In genomic region chr6:6298867-6299852, GRCm38 (mm10) we compare ENCODE assay signal across 12 mouse cellular contexts.
A peak's percentile ranks its signal among the peaks of the same experiment; 100 is the strongest.
DNase-seq lines count a peak whose midpoint lies in the region; ATAC-seq and TF ChIP-seq lines count a peak whose summit lies in the region.
"Had no signal": no experiment of that assay in that cellular context is flagged by ENCODE, and none has a peak within 500 bp of the region (broad histone marks: within the 10 kb centered on the region; RNA-seq: fewer than 3 reads in every experiment).

No protein-coding gene starts in this region.

- no peaks in the 10 kb centered on the region for H3K9me3 ChIP-seq in hindbrain, embryonic 15.5 days
- H3K9me3 ChIP-seq in hindbrain, embryonic 11.5 days (ENCODE audit: control insufficient read depth, low read length): no peaks in the 10 kb centered on the region
- no peaks in the 10 kb centered on the region for H3K9me3 ChIP-seq in heart, embryonic 13.5 days
- H3K9me3 ChIP-seq: embryonic facial prominence, embryonic 13.5 days; neural tube, embryonic 13.5 days had no signal

- no peak overlapping the region for H3K9ac ChIP-seq in hindbrain, embryonic 15.5 days
- no peak overlapping the region for H3K9ac ChIP-seq in hindbrain, embryonic 11.5 days (ENCODE audit: low read depth, low read length)
- 0 out of 2 replicates have a peak overlapping the region, but pooled peaks have one; percentile 0 for H3K9ac ChIP-seq in heart, embryonic 13.5 days
- H3K9ac ChIP-seq: embryonic facial prominence, embryonic 13.5 days; neural tube, embryonic 13.5 days had no signal

- no peak for DNase-seq in hindbrain, embryonic 11.5 days (ENCODE audit: low spot score)
- DNase-seq in brain, embryonic 14.5 days (ENCODE audit: low read depth): peak; percentile 28
- peak; percentile 24 for DNase-seq in lung, postnatal 25 days (ENCODE audit: low spot score)
- no peak for DNase-seq in left cerebral cortex, adult 11 months (ENCODE audit: low spot score)
- no peak for DNase-seq in frontal cortex, postnatal 25 days (ENCODE audit: low spot score in 2 of 2)
- no peak for DNase-seq in spleen, adult 12 weeks (ENCODE audit: low spot score)
- DNase-seq: liver had no signal

- H3K4me1 ChIP-seq in hindbrain, embryonic 15.5 days (replicated peaks): no peaks in the 10 kb centered on the region
- H3K4me1 ChIP-seq in hindbrain, embryonic 11.5 days (replicated peaks; ENCODE audit: control insufficient read depth, insufficient read depth, low read length): no peaks in the 10 kb centered on the region
- H3K4me1 ChIP-seq in heart, embryonic 13.5 days: peaks cover 28% of the 10 kb centered on the region
- H3K4me1 ChIP-seq: neural tube, embryonic 13.5 days had no signal

- 58% methylated on average over 14 of the region's 14 CpGs for WGBS in hindbrain, embryonic 15.5 days
- WGBS in hindbrain, embryonic 11.5 days: 69% methylated on average over 14 of the region's 14 CpGs
- 23% methylated on average over 14 of the region's 14 CpGs for WGBS in heart, embryonic 13.5 days

- ATAC-seq in hindbrain, embryonic 15.5 days (ENCODE audit: low FRiP score, low read depth): peak; percentile 19; the same call in 1 of the 2 replicates
- ATAC-seq in hindbrain, embryonic 11.5 days (ENCODE audit: low FRiP score): no peak
- ATAC-seq in heart, embryonic 13.5 days (ENCODE audit: extremely low read depth, insufficient number of reproducible peaks, low FRiP score, low TSS enrichment): peak; percentile 77
- ATAC-seq: inflammation-experienced regulatory T-cells, adult 6 months had no signal

- no peaks in the 10 kb centered on the region for H3K27me3 ChIP-seq in hindbrain, embryonic 15.5 days
- H3K27me3 ChIP-seq in hindbrain, embryonic 11.5 days (ENCODE audit: control insufficient read depth, insufficient read depth, low read length): no peaks in the 10 kb centered on the region
- no peaks in the 10 kb centered on the region for H3K27me3 ChIP-seq in heart, embryonic 13.5 days (replicated peaks)
- H3K27me3 ChIP-seq: neural tube, embryonic 13.5 days had no signal

- no peak overlapping the region for H3K4me2 ChIP-seq in hindbrain, embryonic 15.5 days
- no peak overlapping the region for H3K4me2 ChIP-seq in hindbrain, embryonic 11.5 days (replicated peaks; ENCODE audit: low read depth, low read length)
- H3K4me2 ChIP-seq in heart, embryonic 13.5 days: peak overlapping the region; percentile 41
- H3K4me2 ChIP-seq: embryonic facial prominence, embryonic 13.5 days; neural tube, embryonic 13.5 days had no signal

- H3K4me3 ChIP-seq in hindbrain, embryonic 15.5 days: no peak overlapping the region
- H3K4me3 ChIP-seq in hindbrain, embryonic 11.5 days (ENCODE audit: low read depth, low read length): no peak overlapping the region
- no peak overlapping the region for H3K4me3 ChIP-seq in heart, embryonic 13.5 days
- H3K4me3 ChIP-seq: embryonic facial prominence, embryonic 13.5 days; neural tube, embryonic 13.5 days had no signal

- TF ChIP-seq POLR2A in brain, embryonic 14.5 days (IDR thresholded peaks at IDR 0.05; ENCODE audit: borderline replicate concordance, extremely low read depth, insufficient read depth, insufficient read length, poor library complexity, severe bottlenecking): no peak

- no peak for TF ChIP-seq CTCF in brain, embryonic 14.5 days (IDR thresholded peaks at IDR 0.05; ENCODE audit: borderline replicate concordance, extremely low read depth, insufficient read depth, insufficient read length)

- no peaks in the 10 kb centered on the region for H3K36me3 ChIP-seq in hindbrain, embryonic 15.5 days
- no peaks in the 10 kb centered on the region for H3K36me3 ChIP-seq in hindbrain, embryonic 11.5 days (ENCODE audit: control insufficient read depth, insufficient read depth, low read length)
- H3K36me3 ChIP-seq in heart, embryonic 13.5 days: no peaks in the 10 kb centered on the region
- H3K36me3 ChIP-seq: embryonic facial prominence, embryonic 13.5 days; neural tube, embryonic 13.5 days had no signal

- no peak overlapping the region for H3K27ac ChIP-seq in hindbrain, embryonic 15.5 days (replicated peaks)
- H3K27ac ChIP-seq in hindbrain, embryonic 11.5 days (ENCODE audit: low read depth, low read length): no peak overlapping the region
- H3K27ac ChIP-seq in heart, embryonic 13.5 days (replicated peaks): peak overlapping the region; percentile 87
- H3K27ac ChIP-seq: embryonic facial prominence, embryonic 13.5 days; neural tube, embryonic 13.5 days had no signal

Comparison
In these comparisons a context has a peak if more than half of its experiments do, and no peak if none do; other contexts are left out.
1. DNase-seq: peak in brain, embryonic 14.5 days (single experiment) and lung, postnatal 25 days (single experiment); none in hindbrain, embryonic 11.5 days (single experiment), left cerebral cortex, adult 11 months (single experiment), frontal cortex, postnatal 25 days (0 of 2) and spleen, adult 12 weeks (single experiment).